Mouse (Mus musculus) ZHBTc4 (cell line): Measurements from ENCODE around the gene Abhd12.

Experiments used
- DNase-seq: peaks from one replicate; pipeline ENCODE4 v3.0.0-alpha.2; 2011; ENCODE audit warnings: low read depth, low spot score

The Abhd12 gene

GRCm38 (mm10) chr2:150851251-150851650 is 53.3 kb downstream of the Abhd12 start:
- DNase-seq = peak; percentile 13

DNA sequence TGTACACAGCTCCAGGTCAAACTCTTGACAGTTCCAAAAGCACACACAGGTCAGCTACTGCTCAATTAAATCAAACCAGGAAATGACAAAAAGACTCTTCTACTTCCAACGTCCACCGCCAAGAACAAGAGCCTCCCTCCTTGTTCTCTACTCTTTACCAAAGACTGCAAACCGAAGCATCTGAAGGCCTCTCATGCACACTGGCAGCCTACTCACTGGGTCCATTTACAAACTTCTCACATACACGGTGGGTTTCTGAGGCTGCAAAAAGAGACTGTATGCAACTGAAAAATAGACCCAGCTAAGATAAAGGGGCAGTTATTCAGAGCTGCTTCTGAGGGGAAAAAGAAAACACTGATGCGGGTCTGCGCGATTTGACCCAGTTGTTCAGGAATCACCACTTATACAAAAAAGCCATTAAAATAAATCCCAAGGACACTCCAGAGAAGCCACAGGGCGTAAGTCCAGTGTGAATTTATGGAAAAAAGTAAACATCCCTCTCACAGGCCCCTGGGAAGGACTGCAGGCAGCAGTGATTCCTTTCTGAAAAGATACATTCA is 57.0 kb downstream of the Abhd12 start:
- DNase-seq = no peak

DNA sequence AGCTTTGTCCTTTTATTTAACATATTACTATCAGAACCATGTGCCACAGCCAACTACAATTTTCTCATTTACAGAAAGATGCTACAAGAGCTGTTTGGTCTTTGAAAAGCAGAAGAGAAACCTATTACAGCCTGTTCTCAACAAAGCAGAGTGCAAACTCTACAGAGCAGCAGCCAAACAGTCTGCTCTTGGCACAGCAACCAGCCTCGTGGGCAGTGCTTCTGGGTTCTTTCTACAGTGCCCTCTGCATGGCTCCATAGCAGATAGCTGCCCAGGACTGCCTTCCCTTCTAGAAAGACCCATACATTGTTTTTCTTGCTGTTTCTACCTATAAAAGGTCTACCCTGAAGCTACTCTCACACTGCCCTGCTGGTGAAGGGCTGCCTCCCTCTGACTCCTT is 59.7 kb downstream of the Abhd12 start:
- DNase-seq = no peak

GRCm38 (mm10) chr2:150842049-150842461 is 62.5 kb downstream of the Abhd12 start:
- DNase-seq = peak; percentile 8

GRCm38 (mm10) chr2:150841109-150841508 is 63.4 kb downstream of the Abhd12 start:
- DNase-seq = no peak

- no peak for DNase-seq
These were observed 64.7 kb downstream of the Abhd12 start for GRCm38 (mm10) chr2:150839686-150840471.

- DNase-seq = no peak
These were observed 66.8 kb downstream of the Abhd12 start for GRCm38 (mm10) chr2:150837781-150838180.

DNA sequence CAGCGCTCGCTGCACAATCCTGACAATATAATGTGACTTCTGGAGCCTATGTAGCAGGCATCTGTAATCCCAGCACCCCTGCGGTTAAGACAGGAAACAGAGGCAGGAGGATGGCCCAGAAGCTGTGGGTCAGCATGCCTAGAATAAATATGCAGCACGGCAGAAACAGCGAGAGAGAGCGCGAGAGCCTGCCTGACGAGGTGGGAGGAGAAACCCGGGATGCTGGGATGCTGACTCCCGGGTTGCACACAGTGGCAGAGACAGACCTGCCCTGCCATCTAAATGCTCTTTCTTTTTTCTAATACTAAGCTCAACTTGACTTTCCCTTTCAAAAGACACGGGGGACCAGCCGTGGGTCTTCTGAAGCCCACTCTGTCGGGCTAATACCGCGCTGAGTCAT is 67.6 kb downstream of the Abhd12 start:
- peak; percentile 64 for DNase-seq

- DNase-seq = no peak
These were observed 68.6 kb downstream of the Abhd12 start for GRCm38 (mm10) chr2:150835975-150836374.

DNA sequence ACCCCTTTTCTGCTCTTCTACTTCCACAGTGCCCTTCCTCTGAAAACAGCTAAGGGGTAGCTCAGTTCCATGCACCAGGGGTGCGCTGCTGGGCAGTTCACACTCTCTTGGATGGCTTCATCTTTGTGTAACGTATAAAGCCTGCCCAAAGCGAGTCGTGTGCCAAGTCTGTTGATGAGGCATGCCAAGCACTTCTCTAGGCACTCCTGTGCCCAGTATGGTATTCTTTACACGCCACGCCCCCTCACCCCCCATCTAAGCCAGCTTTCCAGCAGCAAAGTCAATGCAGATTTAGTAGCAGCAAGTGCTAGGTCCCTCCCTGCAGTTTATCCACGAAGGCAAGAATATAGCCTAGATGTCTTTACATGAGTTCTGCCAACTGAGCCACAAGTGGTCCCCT is 69.9 kb downstream of the Abhd12 start:
- DNase-seq = no peak

- DNase-seq = no peak
These were observed 72.5 kb downstream of the Abhd12 start for GRCm38 (mm10) chr2:150832029-150832428.

- DNase-seq = no peak
These were observed 73.6 kb downstream of the Abhd12 start for GRCm38 (mm10) chr2:150830911-150831441.

DNA sequence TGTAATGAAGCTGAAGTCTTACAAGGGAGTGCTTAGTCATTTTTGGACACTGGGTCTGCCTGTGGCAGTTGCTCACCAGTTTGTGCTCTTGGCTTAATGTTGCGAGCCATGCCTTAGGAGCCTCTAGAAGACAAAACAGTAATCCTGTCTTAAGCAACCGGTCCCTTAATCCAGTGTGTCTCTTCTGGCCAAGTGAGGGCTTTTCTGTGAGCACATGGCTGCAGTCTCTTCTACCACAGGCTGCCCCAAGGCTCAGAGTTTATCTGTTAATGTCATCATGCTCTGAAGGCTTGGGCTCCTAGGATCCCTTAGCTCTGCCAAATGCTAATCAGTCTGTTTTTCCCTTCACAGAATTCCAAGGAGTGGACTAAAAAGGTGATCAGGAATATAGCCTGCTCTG is 74.5 kb downstream of the Abhd12 start:
- DNase-seq = no peak

GRCm38 (mm10) chr2:150828654-150829053 is 75.9 kb downstream of the Abhd12 start:
- no peak for DNase-seq

DNA sequence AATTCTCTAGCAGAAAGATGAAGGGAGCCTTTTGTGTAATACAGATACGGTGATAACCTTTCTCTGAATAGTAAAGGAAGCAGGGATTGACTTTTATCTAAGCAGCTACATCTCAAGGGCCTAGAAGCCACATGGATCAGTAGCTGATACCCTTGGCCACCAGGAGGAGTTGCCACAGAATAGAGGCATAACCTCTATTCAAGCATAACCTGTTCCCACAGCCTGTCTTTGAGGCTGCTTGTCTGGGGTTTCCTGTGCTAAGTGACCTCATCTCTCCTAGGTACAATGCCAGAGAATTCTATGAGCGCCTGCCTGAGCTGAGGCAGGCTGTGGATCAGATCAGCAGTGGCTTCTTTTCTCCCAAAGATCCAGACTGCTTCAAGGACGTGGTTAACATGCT is 76.4 kb downstream of the Abhd12 start:
- DNase-seq = no peak

DNA sequence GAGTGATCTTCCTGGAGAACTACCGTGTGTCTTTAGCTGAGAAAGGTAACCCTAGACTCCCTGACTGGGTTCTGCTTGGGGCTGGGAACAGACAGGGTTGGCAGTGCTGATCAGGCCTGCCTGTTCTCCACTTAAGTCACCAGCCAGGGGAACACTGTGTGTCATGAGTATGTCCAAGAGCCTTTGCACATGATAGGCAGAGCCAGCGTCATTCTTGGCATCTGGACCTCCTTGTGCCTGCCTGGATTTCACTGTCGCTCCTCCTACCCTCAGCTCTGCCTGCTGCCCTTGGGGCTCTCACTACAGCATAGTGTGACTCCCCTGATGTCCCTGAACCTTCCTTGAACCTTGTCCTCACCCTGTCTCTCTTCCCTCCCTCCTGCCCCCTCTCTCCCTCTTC is 78.1 kb downstream of the Abhd12 start:
- no peak for DNase-seq

DNA sequence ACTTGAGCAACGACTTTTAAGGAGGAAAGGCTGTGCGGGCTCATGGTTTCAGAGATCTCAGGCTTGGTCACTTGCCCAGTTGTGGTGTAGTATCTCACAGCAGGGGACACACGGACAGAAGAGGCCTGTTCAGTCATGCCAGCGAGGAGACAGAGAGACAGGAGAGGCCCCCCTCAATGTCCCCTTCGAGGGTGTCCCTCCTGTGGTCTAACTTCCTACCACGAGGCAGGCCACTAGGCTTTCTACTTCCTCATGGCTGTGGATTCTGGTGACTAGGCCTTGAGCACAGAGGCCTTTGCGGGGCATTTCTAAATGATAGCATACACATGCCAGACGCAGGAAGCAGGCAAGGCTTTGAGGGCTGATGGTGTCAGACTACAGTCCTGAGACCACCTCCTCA is 81.6 kb downstream of the Abhd12 start:
- no peak for DNase-seq

DNA sequence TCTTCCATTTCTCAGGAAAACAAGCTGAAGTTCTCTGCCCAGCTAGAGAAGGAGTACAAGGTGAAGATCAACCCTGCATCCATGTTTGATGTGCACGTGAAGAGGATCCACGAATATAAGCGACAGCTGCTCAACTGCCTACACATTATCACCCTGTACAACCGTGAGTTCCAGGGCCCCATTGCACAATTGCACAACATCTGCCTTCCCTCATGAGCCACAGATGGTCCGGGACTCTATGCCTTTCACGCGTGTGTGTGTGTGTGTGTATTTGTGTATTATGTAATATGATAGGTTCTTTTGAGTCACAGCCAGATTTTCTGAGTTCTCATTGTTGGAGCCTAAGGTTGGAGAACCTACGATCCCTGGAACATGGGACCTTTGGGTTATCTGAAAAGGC is 83.8 kb downstream of the Abhd12 start:
- no peak for DNase-seq

- no peak for DNase-seq
These were observed 85.8 kb downstream of the Abhd12 start for GRCm38 (mm10) chr2:150818742-150819141.

DNA sequence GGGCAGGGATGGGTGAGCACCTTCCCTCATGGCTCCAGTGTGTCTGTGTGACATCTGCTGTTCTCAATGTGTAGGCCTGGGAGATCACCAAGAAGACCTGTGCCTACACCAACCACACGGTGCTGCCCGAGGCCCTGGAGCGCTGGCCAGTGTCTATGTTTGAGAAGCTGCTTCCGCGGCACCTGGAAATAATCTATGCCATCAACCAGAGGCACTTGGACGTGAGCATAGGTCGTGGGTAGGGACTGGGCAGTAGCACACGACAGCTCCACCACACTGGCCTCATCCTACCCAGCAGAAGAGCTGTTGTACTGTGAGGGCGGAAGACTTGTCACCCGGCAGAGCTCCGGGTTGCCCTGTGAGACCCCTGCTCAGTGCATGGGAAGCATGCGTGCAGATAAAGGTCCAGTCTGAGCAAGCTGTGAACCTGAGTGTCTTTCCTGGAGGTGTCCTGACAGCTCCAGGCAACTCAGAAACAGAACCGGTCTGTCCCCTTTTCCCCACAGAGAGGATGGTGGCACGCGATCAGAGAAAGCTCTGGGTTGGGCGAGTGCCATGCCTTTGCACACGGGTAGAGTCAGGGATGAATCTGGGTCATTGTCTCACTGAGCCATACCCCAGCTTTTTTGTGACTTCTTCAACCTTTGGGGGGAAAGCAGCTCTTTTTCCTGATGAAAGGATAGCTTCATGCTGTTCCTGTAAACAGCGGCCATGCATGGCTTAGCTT is 87.7 kb downstream of the Abhd12 start:
- no peak for DNase-seq

- no peak for DNase-seq
These were observed 91.7 kb downstream of the Abhd12 start for GRCm38 (mm10) chr2:150812816-150813215.

DNA sequence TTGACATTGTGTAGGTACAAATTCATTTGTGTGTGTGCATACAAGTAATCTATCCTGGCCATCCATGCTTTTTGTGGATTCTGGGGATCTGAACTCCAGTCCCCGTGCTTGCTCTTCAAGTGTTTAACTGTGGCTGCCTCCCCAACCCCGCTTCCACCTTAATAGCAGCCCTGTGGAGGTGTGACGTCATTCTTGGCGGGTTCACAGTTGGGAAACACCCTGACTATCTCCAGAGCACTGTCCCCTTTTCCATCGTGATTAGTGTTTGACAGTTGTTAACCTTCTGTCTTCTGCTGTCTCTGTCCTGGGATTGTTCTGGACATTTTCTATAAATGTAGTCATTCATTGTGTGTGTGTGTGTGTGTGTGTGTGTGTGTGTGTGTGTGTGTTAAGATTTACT is 93.9 kb downstream of the Abhd12 start:
- no peak for DNase-seq

DNA sequence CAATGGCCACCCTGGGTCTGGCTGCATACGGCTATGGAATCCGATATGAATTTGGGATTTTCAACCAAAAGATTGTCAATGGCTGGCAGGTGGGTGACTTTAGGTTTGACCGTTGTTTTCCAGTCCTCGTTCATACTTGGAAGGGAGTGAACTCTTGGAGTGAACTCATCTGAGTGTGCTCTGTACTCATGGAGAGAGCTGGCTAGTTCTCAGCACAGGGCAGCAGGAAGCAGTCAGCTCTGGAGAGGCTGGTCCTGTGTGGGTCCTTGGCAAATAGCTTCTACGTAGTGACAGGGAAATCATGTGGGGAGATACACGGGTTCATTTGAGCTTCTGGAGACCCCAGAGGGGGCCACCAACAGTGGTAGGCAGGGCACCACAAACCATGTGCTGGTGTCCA is 95.7 kb downstream of the Abhd12 start:
- DNase-seq = no peak
